Mouse (Mus musculus): Measurements from ENCODE around the gene Zfp276.

GRCm38 (mm10) chr8:123224278-123225266 lies 29.4 kb upstream of the Zfp276 start, which contains the start of gene Cdk10:
- TF ChIP-seq CTCF (IDR thresholded peaks at IDR 0.05; ENCODE audit: control insufficient read depth, insufficient read depth, insufficient read length) (no peak), CEBPB (IDR thresholded peaks at IDR 0.05; ENCODE audit: low read depth) (no peak)

Data from C2C12 (cell line).